Mouse (Mus musculus) left cerebral cortex, adult 6 months (tissue): ENCODE measurements around the gene Triml2. TPM values are rescaled to one million over a fixed set of nuclear protein-coding genes. Genes with fewer than 3 reads are reported as not detected.

Experiments used
- long read RNA-seq, 2 experiments: library from polyadenylated mRNA; unstranded; transcript quantifications; one replicate each; pipeline ENCODE4 v2.0.0; 2019 to 2020
- polyA plus RNA-seq: library from polyadenylated mRNA; unstranded; fragments of <200 nt; fragmentation: Nextera tagmentation; gene quantifications from 2 replicates; pipeline ENCODE4 v1.2.3, GENCODE M21; 2021

Gene Triml2
- polyA plus RNA-seq = not detected in 2 replicates
- long read RNA-seq, experiment 1 = 0 reads
- long read RNA-seq, experiment 2 = 0 reads

DNA sequence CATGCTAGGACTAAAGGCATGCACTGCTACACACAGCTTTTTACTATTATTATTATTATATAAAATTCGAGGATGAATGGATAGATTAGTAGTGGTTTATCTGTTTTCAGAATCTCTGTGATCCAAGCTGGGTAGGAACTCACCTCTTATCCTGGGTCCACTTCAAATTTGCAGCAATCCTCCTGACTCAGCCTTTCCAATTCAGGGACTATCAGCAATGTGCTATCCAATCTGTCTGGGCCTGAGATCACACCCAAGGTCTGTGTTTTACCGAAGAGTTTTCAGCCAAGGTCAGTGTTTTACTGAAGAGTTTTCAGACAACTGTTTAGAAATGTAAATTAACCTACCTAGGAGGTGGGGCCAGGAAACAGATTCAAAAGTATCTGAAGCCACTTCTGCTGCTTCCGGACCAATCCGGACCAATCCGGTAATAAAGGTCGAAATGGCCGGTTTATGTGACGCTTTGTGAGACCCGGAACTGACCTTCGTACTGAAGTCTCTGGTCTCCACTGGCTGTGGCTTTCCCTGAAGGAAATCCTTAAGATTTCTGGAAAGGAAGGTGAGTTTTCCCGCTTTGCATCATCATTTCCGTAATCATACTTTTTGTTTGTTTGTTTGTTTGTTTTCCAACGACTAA, at the start of gene Triml2:
Gene Triml2 (plus strand): TSS at position 488 of the 637 bp plus-strand sequence.

DNA sequence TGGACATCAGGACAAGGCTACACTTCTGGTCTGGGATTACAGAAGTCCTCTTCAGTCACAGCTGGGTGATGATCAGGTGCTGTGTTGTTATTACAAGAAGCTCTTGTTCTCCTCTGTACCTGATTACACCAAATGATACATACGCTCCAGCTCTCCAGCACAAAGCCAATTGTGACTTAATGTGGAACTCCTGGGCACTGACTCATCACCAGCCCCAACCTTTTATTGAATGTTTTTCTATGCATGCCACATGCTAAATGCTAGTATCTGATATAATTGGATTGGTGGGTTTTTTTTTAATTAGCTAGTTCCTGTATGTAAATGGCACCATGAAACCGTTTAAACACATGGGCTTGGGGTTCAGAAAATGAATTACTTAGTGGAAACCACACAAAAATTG, 39.0 kb upstream of the Triml2 start, which contains the start of gene Triml1:
Gene Triml1 (minus strand): TSS at position 101 of the 400 bp plus-strand sequence.

Other genes with a start within 250 kb of the Triml2 start
- gene Triml1, start 39.1 kb upstream of the Triml2 start, polyA plus RNA-seq = not detected in 2 replicates
- gene Zfp42, start 126.4 kb downstream of the Triml2 start, polyA plus RNA-seq = not detected in 2 replicates